ENCODE assay signal across 8 mouse cellular contexts in the genomic region with DNA sequence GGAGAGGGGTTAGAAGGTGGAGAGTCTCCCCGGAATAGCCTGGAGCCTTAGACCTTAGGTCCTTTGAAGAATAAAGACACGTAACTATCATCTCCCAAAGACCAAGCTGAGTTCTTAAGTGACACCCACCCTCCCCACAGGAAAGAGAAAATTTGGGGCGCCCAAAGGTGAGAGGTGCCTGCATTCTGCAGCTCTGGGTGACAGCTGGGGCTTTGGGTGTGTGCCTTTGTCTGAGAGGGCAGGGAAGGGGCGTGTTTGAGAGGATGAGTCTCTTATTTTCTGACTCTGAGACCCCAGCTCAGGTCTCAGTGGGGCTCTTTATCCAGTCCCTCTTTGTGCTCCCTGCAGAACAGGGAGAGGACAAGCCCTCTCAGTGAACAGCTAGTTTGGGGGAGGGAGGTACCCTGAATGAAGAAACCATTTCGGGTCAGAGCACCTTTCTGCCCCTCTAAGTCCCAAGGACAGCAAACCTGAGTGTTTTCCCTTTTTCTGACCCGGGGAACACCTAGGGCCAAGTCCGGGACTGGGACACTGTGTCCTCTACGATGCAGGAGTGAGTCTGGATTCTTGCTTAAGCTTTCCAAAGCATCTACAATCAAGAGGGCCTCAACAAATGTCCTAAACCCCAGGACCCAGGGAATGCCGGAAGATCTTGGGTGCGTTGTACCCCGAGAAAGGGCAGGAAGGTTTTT. TPM values are rescaled to one million over a fixed set of nuclear protein-coding genes. Genes with fewer than 3 reads are reported as not detected.
DNase-seq lines count a peak whose midpoint lies in the region; ATAC-seq and TF ChIP-seq lines count a peak whose summit lies in the region.

No protein-coding gene starts in this region.

- intact Hi-C loops in heart, postnatal 36 days (cut with DNase I), result no loop called here

- peaks cover 25% of the 10 kb centered on the region for H3K36me3 ChIP-seq in ES-E14 (ENCODE audit: control insufficient read depth, insufficient read depth, low read length, poor library complexity, severe bottlenecking)
- H3K36me3 ChIP-seq in hindbrain, embryonic 11.5 days (ENCODE audit: control insufficient read depth, insufficient read depth, low read length), result 0 out of 2 replicates have a peak, but pooled peaks cover under 1% of the 10 kb centered on the region
- H3K36me3 ChIP-seq in midbrain, embryonic 15.5 days (replicated peaks), result no peaks in the 10 kb centered on the region; the same call in 1 of the 2 replicates

- no peak overlapping the region for H3K27ac ChIP-seq in ES-E14 (ENCODE audit: insufficient read depth, low read depth, low read length, poor library complexity, severe bottlenecking)
- peak overlapping the region; percentile 91 for H3K27ac ChIP-seq in hindbrain, embryonic 11.5 days (ENCODE audit: low read depth, low read length)
- peak overlapping the region; percentile 98 for H3K27ac ChIP-seq in midbrain, embryonic 15.5 days

- H3K4me3 ChIP-seq in ES-E14 (ENCODE audit: insufficient read depth in 1 of 2, low read depth in 1 of 2, low read length in 2 of 2, poor library complexity in 1 of 2, severe bottlenecking in 1 of 2), result peak overlapping the region; percentile 80 to 100
- H3K4me3 ChIP-seq in hindbrain, embryonic 11.5 days (ENCODE audit: low read depth, low read length), result peak overlapping the region; percentile 95
- peak overlapping the region; percentile 79 for H3K4me3 ChIP-seq in midbrain, embryonic 15.5 days

- H3K4me1 ChIP-seq in ES-E14 (ENCODE audit: control insufficient read depth in 2 of 2, insufficient read depth in 2 of 2, low read length in 2 of 2, poor library complexity in 1 of 2), result peaks cover 5 to 21% of the 10 kb centered on the region in 2 experiments; a peak in 3 of 4 replicates
- peaks cover 6% of the 10 kb centered on the region for H3K4me1 ChIP-seq in hindbrain, embryonic 11.5 days (replicated peaks; ENCODE audit: control insufficient read depth, insufficient read depth, low read length)
- H3K4me1 ChIP-seq in midbrain, embryonic 15.5 days, result peaks cover 55% of the 10 kb centered on the region

- 9% methylated on average over 11 of the region's 11 CpGs for WGBS in hindbrain, embryonic 11.5 days
- WGBS in midbrain, embryonic 15.5 days, result 4% methylated on average over 11 of the region's 11 CpGs

- H3K27me3 ChIP-seq in hindbrain, embryonic 11.5 days (ENCODE audit: control insufficient read depth, insufficient read depth, low read length), result no peaks in the 10 kb centered on the region
- H3K27me3 ChIP-seq in midbrain, embryonic 15.5 days (replicated peaks), result no peaks in the 10 kb centered on the region

- DNase-seq in heart, adult 11 months, result peak; percentile 90
- no peak for DNase-seq in heart, postnatal 36 days
- DNase-seq in ES-E14 (ENCODE audit: low read depth, low spot score), result no peak
- DNase-seq in hindbrain, embryonic 11.5 days (ENCODE audit: low spot score), result peak; percentile 69
- no peak for DNase-seq in adrenal gland, postnatal 10 days
- no peak for DNase-seq in gastrocnemius, postnatal 4 days (ENCODE audit: low spot score in 2 of 2)

- H3K4me2 ChIP-seq in hindbrain, embryonic 11.5 days (replicated peaks; ENCODE audit: low read depth, low read length), result peak overlapping the region; percentile 86
- H3K4me2 ChIP-seq in midbrain, embryonic 15.5 days, result peak overlapping the region; percentile 95

- H3K9me3 ChIP-seq in ES-E14 (ENCODE audit: control insufficient read depth, insufficient read depth, low read depth, low read length), result no peaks in the 10 kb centered on the region
- no peaks in the 10 kb centered on the region for H3K9me3 ChIP-seq in hindbrain, embryonic 11.5 days (ENCODE audit: control insufficient read depth, low read length)
- no peaks in the 10 kb centered on the region for H3K9me3 ChIP-seq in midbrain, embryonic 15.5 days

- in situ Hi-C loops in ES-E14 (cut with MboI; ENCODE audit: low sequenced_read_pairs in 2 of 2, unreplicated experiment in 2 of 2), result no loop called here

- H3K9ac ChIP-seq in ES-E14 (ENCODE audit: insufficient read depth, low read depth, low read length, poor library complexity, severe bottlenecking), result peak overlapping the region; percentile 80
- H3K9ac ChIP-seq in hindbrain, embryonic 11.5 days (ENCODE audit: low read depth, low read length), result peak overlapping the region; percentile 100
- H3K9ac ChIP-seq in midbrain, embryonic 15.5 days, result peak overlapping the region; percentile 98

- ATAC-seq in hindbrain, embryonic 11.5 days (ENCODE audit: low FRiP score), result no peak
- ATAC-seq in midbrain, embryonic 15.5 days (replicated peaks), result no peak
- ATAC-seq in activated CD4-positive, CD25-positive, alpha-beta regulatory T cell, adult 4 months, result no peak

TF ChIP-seq in ES-E14, 5 proteins besides CTCF, POLR2A, EP300 and RAD21:
- TF ChIP-seq MAFK (IDR thresholded peaks at IDR 0.05; ENCODE audit: insufficient read depth, low read depth, low read length) (no peak), ZNF384 (IDR thresholded peaks at IDR 0.05; ENCODE audit: low read depth, low read length) (no peak), CHD2 (IDR thresholded peaks at IDR 0.05; ENCODE audit: low read depth, low read length) (no peak), ZC3H11A (IDR thresholded peaks at IDR 0.05; ENCODE audit: borderline replicate concordance, low read depth, low read length) (no peak), HCFC1 (IDR thresholded peaks at IDR 0.05; ENCODE audit: borderline replicate concordance, insufficient read depth, low read length) (no peak)

RNA-seq across cellular contexts. Expression of a gene that starts 1.1 kb away (rescaled TPM):
- 10 to 100 TPM; 76.8 to 94.9 TPM for total RNA-seq in heart, postnatal 36 days (2021)
- total RNA-seq in ES-E14 (2012; rRNA removed), result 18.6 and 34.6 TPM in 2 replicates
- polyA plus RNA-seq in hindbrain, embryonic 11.5 days (2014; fragmentation: Nextera tagmentation; extraction: Ambion mirVana), result 137 and 161 TPM in 2 replicates
- polyA plus RNA-seq in midbrain, embryonic 15.5 days (2015; fragmentation: Nextera tagmentation; extraction: Ambion mirVana), result 333 and 359 TPM in 2 replicates
- total RNA-seq in adrenal gland, postnatal 10 days (2021), result 10 to 100 TPM; 40.7 to 52.5 TPM
- total RNA-seq in gastrocnemius, postnatal 4 days (2021), result 10 to 100 TPM; 38.4 to 43.0 TPM
- polyA plus RNA-seq in activated CD4-positive, CD25-positive, alpha-beta regulatory T cell, adult 4 months (2017; shearing (Covaris generic)), result 1 to 10 TPM; 4.1 to 5.6 TPM

Comparison
In these comparisons a context has a peak if more than half of its experiments do, and no peak if none do; other contexts are left out.
1. DNase-seq: peak in heart, adult 11 months (single experiment) and hindbrain, embryonic 11.5 days (single experiment); none in heart, postnatal 36 days (0 of 2), ES-E14 (single experiment), adrenal gland, postnatal 10 days (single experiment) and gastrocnemius, postnatal 4 days (0 of 2).
2. Peak in every context shown above with its lines, with median percentiles within 50 percentile points of each other: H3K4me3 ChIP-seq and H3K9ac ChIP-seq.